Mouse (Mus musculus) adipocyte (in vitro differentiated cells): ENCODE data around the gene Luzp2.

Experiments
- DNase-seq: peaks from one replicate; pipeline ENCODE4 v3.0.0-alpha.2; 2016; ENCODE audit warnings: low spot score

Luzp2 gene

GRCm38 (mm10) chr7:54835372-54835851 is at the start of gene Luzp2:
Gene Luzp2, plus strand, starts transcription at chr7:54835498.
- no peak for DNase-seq

- DNase-seq, result no peak
Measured at GRCm38 (mm10) chr7:54787456-54787855, 47.8 kb upstream of the Luzp2 start.

GRCm38 (mm10) chr7:54818606-54819005 is 16.7 kb upstream of the Luzp2 start:
- no peak for DNase-seq

- DNase-seq, result no peak
Measured at GRCm38 (mm10) chr7:54828751-54829150, 6.5 kb upstream of the Luzp2 start.

- no peak for DNase-seq
Measured at GRCm38 (mm10) chr7:54835911-54836352, 634 bp downstream of the Luzp2 start.

GRCm38 (mm10) chr7:54836437-54836836 is 1.1 kb downstream of the Luzp2 start:
- DNase-seq, result no peak

- DNase-seq, result no peak
Measured at GRCm38 (mm10) chr7:54842807-54843335, 7.6 kb downstream of the Luzp2 start.

- DNase-seq, result peak; percentile 8
Measured at GRCm38 (mm10) chr7:54845875-54846691, 10.8 kb downstream of the Luzp2 start.

DNA sequence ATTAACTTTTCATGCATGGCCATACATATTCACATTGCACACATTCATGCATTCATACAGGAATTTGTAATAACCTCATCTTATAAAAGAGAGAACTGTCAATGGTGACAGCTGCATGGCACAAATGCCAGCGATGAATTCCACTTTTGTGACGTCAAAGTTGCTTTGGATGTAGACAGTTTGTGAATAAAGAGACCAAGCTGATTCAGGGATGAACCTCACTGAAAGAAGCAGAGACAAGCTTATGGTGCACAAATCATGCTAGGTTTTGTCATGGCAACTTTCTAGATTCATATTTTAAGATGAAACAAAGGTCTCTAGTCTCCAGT is 11.4 kb downstream of the Luzp2 start:
- no peak for DNase-seq

GRCm38 (mm10) chr7:54852860-54853259 is 17.6 kb downstream of the Luzp2 start:
- no peak for DNase-seq

DNA sequence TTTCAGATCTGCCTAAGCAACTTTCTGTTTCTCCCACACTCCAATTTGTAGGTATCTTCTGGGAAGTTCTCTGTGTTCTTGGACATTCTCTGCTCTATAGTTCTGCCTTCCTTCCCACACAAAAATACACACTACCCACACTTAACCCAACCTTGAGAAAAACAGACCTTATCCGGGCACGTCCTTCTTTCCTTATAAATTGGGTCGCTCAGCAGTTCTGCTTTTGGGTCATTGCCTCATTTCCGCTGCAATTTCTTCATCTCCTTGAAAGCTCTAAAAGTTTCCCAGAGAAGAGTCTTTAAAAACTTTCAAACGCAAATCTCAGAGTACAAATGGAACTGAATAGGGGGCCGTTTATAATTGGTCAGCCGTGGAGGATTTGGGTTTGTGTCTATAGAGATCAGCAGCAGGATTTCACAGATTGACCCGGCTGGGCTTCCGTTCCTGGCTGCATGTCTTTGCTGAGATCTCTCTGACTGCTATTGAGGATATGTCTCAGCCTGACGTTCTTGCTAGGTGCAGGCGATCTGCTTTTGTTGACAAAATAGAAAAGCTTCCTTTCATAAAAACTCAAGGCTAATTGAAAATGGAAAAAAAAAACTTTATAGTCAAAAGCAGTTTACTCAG is 26.0 kb downstream of the Luzp2 start:
- DNase-seq, result no peak

GRCm38 (mm10) chr7:54878928-54879644 is 43.8 kb downstream of the Luzp2 start:
- no peak for DNase-seq

DNA sequence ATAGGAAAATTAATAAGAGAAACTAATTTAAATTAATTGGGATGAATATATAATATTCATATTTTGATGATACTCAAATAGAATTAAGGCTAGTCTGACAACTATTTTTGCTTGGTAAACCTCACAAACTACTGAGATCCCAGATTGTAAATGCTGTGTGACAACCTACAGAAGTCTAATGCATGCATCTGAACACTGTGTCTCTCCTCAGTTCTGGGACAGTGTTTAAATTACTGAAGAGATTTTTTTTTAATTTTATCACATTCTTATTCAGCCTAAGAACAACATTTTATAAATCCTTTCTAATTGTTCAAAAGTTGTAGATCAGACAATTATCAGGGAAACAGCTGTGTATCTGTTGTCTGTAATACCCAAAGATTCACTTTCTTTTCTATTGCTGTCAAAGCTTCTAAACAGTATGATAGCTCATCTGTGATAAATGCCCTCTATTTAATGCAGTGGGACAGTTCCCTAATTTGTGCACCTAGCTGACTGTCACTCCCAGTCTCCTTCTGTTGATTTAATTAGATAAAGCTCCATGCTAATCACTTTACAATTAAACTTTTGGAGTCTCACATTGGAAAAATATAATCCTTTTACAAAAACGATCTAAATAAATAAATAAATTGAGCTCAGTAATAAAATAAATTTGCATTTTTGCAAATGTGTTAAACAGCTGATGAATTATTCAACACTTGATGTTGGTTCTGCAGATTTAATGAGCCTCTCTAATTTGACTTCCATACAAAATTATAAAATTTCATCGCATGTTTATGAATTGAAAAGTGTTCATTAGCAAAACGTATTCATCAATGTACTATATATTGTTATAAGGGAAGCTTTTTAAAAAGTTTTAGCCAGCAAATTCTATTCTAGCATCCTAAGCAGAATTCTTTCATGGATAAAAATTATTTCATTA is 58.7 kb downstream of the Luzp2 start:
- no peak for DNase-seq

- no peak for DNase-seq
Measured at GRCm38 (mm10) chr7:54898589-54898988, 63.3 kb downstream of the Luzp2 start.

DNA sequence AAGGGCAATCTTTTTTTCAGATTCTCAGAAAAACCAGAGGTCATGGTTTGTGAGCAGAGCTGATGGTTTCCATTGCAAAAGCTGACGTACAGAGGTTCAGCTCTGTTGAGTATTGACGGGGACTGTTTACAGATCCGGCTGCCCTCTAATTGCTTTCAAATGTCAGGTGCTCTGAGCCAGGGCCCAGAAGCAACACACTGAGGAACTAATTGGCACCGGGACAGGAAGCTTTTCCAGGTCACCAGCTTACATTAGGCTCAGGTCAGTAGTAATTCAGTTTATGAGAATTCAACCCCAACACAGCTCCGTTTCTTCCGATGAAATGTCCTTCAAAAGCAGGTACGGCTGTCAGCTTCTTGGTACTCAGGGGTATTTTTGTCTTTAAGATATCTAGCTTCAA is 74.7 kb downstream of the Luzp2 start:
- DNase-seq, result no peak

GRCm38 (mm10) chr7:54914030-54914429 is 78.7 kb downstream of the Luzp2 start:
- DNase-seq, result no peak

DNA sequence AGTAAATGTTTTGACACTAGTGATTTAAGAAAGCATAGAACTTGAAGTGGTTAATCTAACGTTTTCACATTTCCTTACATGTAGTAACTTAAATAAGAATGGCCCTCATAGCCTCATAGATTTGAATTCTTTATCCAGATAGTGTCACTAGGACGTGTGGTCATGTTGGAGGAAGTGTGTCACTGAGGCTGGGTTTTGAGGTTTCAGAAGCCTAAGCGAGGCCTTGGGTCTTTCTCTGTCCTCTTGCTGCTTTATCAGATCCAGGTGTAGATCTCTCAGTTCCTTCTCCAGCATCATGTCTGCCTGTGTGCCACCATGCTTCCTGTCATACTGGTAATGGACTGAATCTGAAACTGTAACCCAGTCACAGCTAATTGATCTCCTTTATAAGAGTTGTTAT is 86.7 kb downstream of the Luzp2 start:
- DNase-seq, result no peak

- no peak for DNase-seq
Measured at GRCm38 (mm10) chr7:54956759-54957158, 121.5 kb downstream of the Luzp2 start.

DNA sequence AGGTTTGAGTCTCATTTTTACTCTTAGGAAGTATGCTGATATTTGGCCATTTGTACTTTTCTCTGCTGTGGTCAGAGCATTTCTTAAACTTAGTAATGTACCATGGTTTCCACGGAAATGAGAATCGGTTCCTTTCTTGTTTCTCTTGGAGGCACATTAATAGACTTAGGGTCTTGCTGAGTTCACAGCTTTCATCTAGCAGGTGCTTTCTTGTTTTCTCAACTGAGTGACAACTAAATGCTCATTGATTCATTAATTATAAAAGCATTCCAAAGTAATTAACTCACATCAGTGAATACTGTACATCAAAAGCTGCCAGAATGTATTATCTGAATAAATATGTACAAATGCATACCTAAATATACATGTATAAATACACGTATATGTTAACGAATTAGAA is 127.4 kb downstream of the Luzp2 start:
- DNase-seq, result no peak

DNA sequence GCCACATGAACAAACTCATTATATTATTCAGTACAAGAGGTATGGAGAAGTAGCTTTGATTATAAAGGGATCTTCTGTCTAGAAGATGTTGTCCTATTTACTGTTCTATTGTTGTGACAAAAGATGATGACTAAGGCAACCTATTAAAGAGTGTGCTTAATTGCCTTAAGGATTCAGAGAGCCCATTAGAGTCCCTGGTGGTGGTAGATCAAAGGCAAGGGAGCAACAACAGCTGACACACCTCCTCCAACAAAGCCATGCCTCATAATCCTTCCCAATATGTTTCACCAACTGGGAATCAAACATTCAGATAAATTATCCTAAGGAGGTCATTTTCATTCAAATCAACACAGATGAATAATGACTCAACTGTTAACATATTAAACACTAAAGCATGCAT is 142.1 kb downstream of the Luzp2 start:
- no peak for DNase-seq

GRCm38 (mm10) chr7:54980585-54980984 is 145.3 kb downstream of the Luzp2 start:
- no peak for DNase-seq

DNA sequence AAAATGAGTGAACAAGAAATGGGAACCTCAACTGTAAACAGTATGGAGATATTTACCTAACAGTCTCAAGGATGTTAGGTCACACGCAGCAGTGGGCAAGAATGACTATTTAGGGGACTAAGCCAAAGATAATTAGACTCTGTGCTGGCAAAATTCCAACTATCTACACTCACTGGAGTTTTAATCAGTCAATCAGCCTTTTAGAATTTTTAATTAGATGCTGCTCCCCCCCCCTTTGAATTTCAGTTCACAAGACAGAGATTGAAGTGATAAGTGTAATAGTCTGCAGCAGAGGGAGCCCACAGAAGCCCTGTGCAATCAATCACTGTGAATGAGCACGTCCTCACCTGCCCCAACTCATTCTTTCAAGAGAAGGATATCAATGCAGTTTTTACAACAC is 165.1 kb downstream of the Luzp2 start:
- DNase-seq, result no peak
